Mouse (Mus musculus) kidney, postnatal 0 days (tissue): Measurements from ENCODE around the gene Fmn2. TPM values are rescaled to one million over a fixed set of nuclear protein-coding genes. Genes with fewer than 3 reads are reported as not detected.

Experiments used
- ATAC-seq: fragments of 200-750 bp; cut with Nextera tagmentation; replicated peaks from 2 replicates; pipeline ENCODE4 v1.8.0; 2017; ENCODE audit warnings: low read depth, moderate number of reproducible peaks, moderate TSS enrichment, moderate library complexity; ENCODE audit not compliant: low FRiP score
- DNase-seq: peaks from one replicate; pipeline ENCODE4 v3.0.0-alpha.2; 2016; ENCODE audit warnings: low spot score
- H3K27ac ChIP-seq: fragments of 300-500 bp; sonication (generic); 2 replicates; pipeline ENCODE4 v1.5.1; 2014; ENCODE audit warnings: mild to moderate bottlenecking
- H3K27me3 ChIP-seq: fragments of 300-500 bp; sonication (generic); 2 replicates; pipeline ENCODE4 v1.6.1; 2014; ENCODE audit warnings: low read length, mixed read lengths; ENCODE audit not compliant: insufficient read depth
- H3K36me3 ChIP-seq: fragments of 300-500 bp; sonication (generic); 2 replicates; pipeline ENCODE4 v1.6.1; 2014; ENCODE audit warnings: low read length, mixed read lengths; ENCODE audit not compliant: insufficient read depth
- H3K4me1 ChIP-seq: fragments of 300-500 bp; sonication (generic); replicated peaks from 2 replicates; pipeline ENCODE4 v1.6.1; 2014; ENCODE audit warnings: antibody characterized with exemption, low read length, mixed read lengths; ENCODE audit not compliant: insufficient read depth
- H3K4me2 ChIP-seq: fragments of 300-500 bp; sonication (generic); 2 replicates; pipeline ENCODE4 v1.6.1; 2014; ENCODE audit warnings: mild to moderate bottlenecking, low read length, moderate library complexity, mixed read lengths
- H3K4me3 ChIP-seq: fragments of 300-500 bp; sonication (generic); replicated peaks from 2 replicates; pipeline ENCODE4 v1.5.1; 2014; ENCODE audit warnings: low read depth, low read length
- H3K9ac ChIP-seq: fragments of 300-500 bp; sonication (generic); 2 replicates; pipeline ENCODE4 v1.6.1; 2014; ENCODE audit warnings: low read depth, low read length
- H3K9me3 ChIP-seq: fragments of 300-500 bp; sonication (generic); replicated peaks from 2 replicates; pipeline ENCODE4 v1.6.1; 2016; ENCODE audit warnings: low read length, inconsistent platforms, mixed read lengths
- CTCF ChIP-seq: IDR thresholded peaks from 2 replicates; pipeline ENCODE4 v1.5.1; 2016; ENCODE audit warnings: antibody characterized with exemption, low read depth, mild to moderate bottlenecking, moderate library complexity
- WGBS: fragments of 180-500 bp; shearing (Covaris S2); extraction: QIAGEN DNeasy Blood & Tissue Kit; methylation state at CpG from one replicate; pipeline ENCODE4 v1.1.7; 2014; 5-methylcytosine and 5-hydroxymethylcytosine counted together
- polyA plus RNA-seq: library from polyadenylated mRNA; unstranded; fragments of >200 nt; fragmentation: Nextera tagmentation; extraction: Ambion mirVana; gene quantifications from 2 replicates; pipeline ENCODE4 v1.2.1, GENCODE M21; 2015

Fmn2 gene
- polyA plus RNA-seq, 1 experiment from 2014 or later = 0.14 TPM

DNA sequence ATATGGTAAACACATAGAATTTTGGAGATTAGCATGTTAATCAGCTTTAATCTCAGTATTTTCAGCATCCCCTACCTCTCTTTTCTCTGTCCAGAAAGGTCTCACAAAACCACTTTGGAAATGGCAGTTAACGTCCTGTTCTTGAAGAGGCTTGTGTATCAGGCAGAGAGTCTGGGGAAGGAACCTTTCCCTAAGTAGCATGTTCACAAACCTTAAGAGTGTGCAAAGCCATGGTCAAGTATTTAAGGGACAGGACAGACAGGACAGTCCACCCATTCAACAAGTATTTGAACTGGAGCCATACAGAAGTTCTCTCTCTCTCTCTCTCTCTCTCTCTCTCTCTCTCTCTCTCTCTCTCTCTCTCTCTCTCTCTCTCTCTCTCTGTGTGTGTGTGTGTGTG is 614 bp upstream of the Fmn2 start:
- Histone ChIP-seq H3K4me2 (no peak overlapping the region), H3K27ac (no peak overlapping the region), H3K4me1 (peaks cover 10% of the 10 kb centered on the region), H3K9ac (no peak overlapping the region), H3K9me3 (no peaks in the 10 kb centered on the region), H3K4me3 (no peak overlapping the region), H3K27me3 (peaks cover 6% of the 10 kb centered on the region; the same call in 1 of the 2 replicates), H3K36me3 (no peaks in the 10 kb centered on the region)
- ATAC-seq (no peak), DNase-seq (no peak)
- TF ChIP-seq CTCF = no peak
- WGBS = 59% methylated on average over 1 of the region's 1 CpGs

- H3K36me3 ChIP-seq = no peaks in the 10 kb centered on the region
- peak overlapping the region; percentile 95 for H3K4me2 ChIP-seq
- peak; percentile 12; the same call in 1 of the 2 replicates for TF ChIP-seq CTCF
- ATAC-seq (peak; percentile 53), DNase-seq (peak; percentile 50)
- no peak overlapping the region for H3K27ac ChIP-seq
- under 1% methylated on average over 40 of the region's 40 CpGs for WGBS
- peaks cover 6% of the 10 kb centered on the region; the same call in 1 of the 2 replicates for H3K27me3 ChIP-seq
- peaks cover 10% of the 10 kb centered on the region for H3K4me1 ChIP-seq
- H3K4me3 ChIP-seq = peak overlapping the region; percentile 43
- H3K9me3 ChIP-seq = no peaks in the 10 kb centered on the region
- peak overlapping the region; percentile 27 for H3K9ac ChIP-seq
Observed at GRCm38 (mm10) chr1:174502031-174502845, 613 bp downstream of the Fmn2 start.

- WGBS = under 1% methylated on average over 53 of the region's 53 CpGs
- ATAC-seq (peak; percentile 44; the same call in 1 of the 2 replicates), DNase-seq (no peak)
- Histone ChIP-seq H3K9ac (peak overlapping the region; percentile 18; the same call in 1 of the 2 replicates), H3K27ac (no peak overlapping the region), H3K27me3 (peaks cover 6% of the 10 kb centered on the region; the same call in 1 of the 2 replicates), H3K4me2 (peak overlapping the region; percentile 95), H3K4me3 (peak overlapping the region; percentile 43), H3K9me3 (no peaks in the 10 kb centered on the region), H3K4me1 (peaks cover 10% of the 10 kb centered on the region), H3K36me3 (no peaks in the 10 kb centered on the region)
- TF ChIP-seq CTCF = no peak
Observed at GRCm38 (mm10) chr1:174502846-174503745, 1.5 kb downstream of the Fmn2 start.

GRCm38 (mm10) chr1:174508571-174509110 is 7.0 kb downstream of the Fmn2 start:
- no peak for TF ChIP-seq CTCF
- WGBS = 35% methylated on average over 13 of the region's 13 CpGs
- Histone ChIP-seq H3K9me3 (no peaks in the 10 kb centered on the region), H3K4me1 (no peaks in the 10 kb centered on the region), H3K4me2 (no peak overlapping the region), H3K9ac (no peak overlapping the region), H3K27ac (no peak overlapping the region), H3K27me3 (no peaks in the 10 kb centered on the region), H3K4me3 (no peak overlapping the region), H3K36me3 (no peaks in the 10 kb centered on the region)
- DNase-seq (no peak), ATAC-seq (no peak)

DNA sequence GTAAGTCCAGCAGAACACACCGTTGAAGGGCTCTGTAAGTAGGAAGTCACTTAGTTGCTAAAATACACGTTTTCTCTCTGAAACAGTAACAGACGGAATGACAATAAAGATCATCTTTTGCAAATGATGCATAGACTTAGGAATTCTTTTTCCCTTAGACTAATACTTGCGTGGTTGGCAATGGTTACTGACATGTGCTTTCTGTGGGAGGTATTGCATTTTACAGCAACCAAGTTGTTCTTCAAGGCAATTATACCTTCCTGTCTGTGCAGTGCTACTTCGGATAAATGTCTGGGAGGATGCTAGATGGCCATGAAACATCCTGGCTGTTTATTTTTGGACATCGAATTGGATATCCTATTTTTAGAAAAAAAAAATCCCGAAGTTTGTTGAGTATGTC is 11.8 kb downstream of the Fmn2 start:
- H3K9me3 ChIP-seq = no peaks in the 10 kb centered on the region
- no peak for ATAC-seq
- WGBS = 73% methylated on average over 7 of the region's 7 CpGs
- H3K27ac ChIP-seq = no peak overlapping the region
- H3K36me3 ChIP-seq = no peaks in the 10 kb centered on the region
- H3K4me3 ChIP-seq = no peak overlapping the region
- H3K4me2 ChIP-seq = no peak overlapping the region
- no peak for TF ChIP-seq CTCF
- no peaks in the 10 kb centered on the region for H3K4me1 ChIP-seq
- no peaks in the 10 kb centered on the region for H3K27me3 ChIP-seq
- H3K9ac ChIP-seq = no peak overlapping the region
- no peak for DNase-seq
